Mouse (Mus musculus) thymus, postnatal 14 days (tissue): ENCODE measurements around the gene Mdga2.

Source experiments
- DNase-seq: peaks from one replicate; pipeline ENCODE4 v3.0.0; 2021

Mdga2 gene

GRCm38 (mm10) chr12:67045099-67045750, 177.1 kb downstream of the Mdga2 start:
- DNase-seq = no peak

- DNase-seq = no peak
Measured at GRCm38 (mm10) chr12:67041865-67042264, 180.5 kb downstream of the Mdga2 start.

GRCm38 (mm10) chr12:67035509-67036261, 186.7 kb downstream of the Mdga2 start:
- DNase-seq = no peak

GRCm38 (mm10) chr12:67017192-67017591, 205.2 kb downstream of the Mdga2 start:
- no peak for DNase-seq

- DNase-seq = no peak
Measured at GRCm38 (mm10) chr12:67011368-67011767, 211.0 kb downstream of the Mdga2 start.

- no peak for DNase-seq
Measured at GRCm38 (mm10) chr12:67010318-67010717, 212.0 kb downstream of the Mdga2 start.

GRCm38 (mm10) chr12:67009191-67009590, 213.2 kb downstream of the Mdga2 start:
- no peak for DNase-seq

- DNase-seq = no peak
Measured at GRCm38 (mm10) chr12:66954129-66954528, 268.2 kb downstream of the Mdga2 start.

GRCm38 (mm10) chr12:66915741-66916140, 306.6 kb downstream of the Mdga2 start:
- DNase-seq = no peak

GRCm38 (mm10) chr12:66899366-66899765, 323.0 kb downstream of the Mdga2 start:
- no peak for DNase-seq

GRCm38 (mm10) chr12:66896790-66897189, 325.6 kb downstream of the Mdga2 start:
- no peak for DNase-seq

GRCm38 (mm10) chr12:66890296-66890695, 332.1 kb downstream of the Mdga2 start:
- no peak for DNase-seq

GRCm38 (mm10) chr12:66889276-66889675, 333.1 kb downstream of the Mdga2 start:
- DNase-seq = no peak

GRCm38 (mm10) chr12:66888636-66889035, 333.7 kb downstream of the Mdga2 start:
- no peak for DNase-seq

GRCm38 (mm10) chr12:66866199-66866598, 356.1 kb downstream of the Mdga2 start:
- no peak for DNase-seq

GRCm38 (mm10) chr12:66853167-66853566, 369.2 kb downstream of the Mdga2 start:
- DNase-seq = no peak

- no peak for DNase-seq
Measured at GRCm38 (mm10) chr12:66840336-66840735, 382.0 kb downstream of the Mdga2 start.

GRCm38 (mm10) chr12:66755653-66756052, 466.7 kb downstream of the Mdga2 start:
- no peak for DNase-seq

GRCm38 (mm10) chr12:66734536-66734935, 487.8 kb downstream of the Mdga2 start:
- DNase-seq = no peak

GRCm38 (mm10) chr12:66724474-66724873, 497.9 kb downstream of the Mdga2 start:
- DNase-seq = no peak

- no peak for DNase-seq
Measured at GRCm38 (mm10) chr12:66708334-66708733, 514.0 kb downstream of the Mdga2 start.

- DNase-seq = no peak
Measured at GRCm38 (mm10) chr12:66707431-66707830, 514.9 kb downstream of the Mdga2 start.

- DNase-seq = no peak
Measured at GRCm38 (mm10) chr12:66705015-66705414, 517.3 kb downstream of the Mdga2 start.

- no peak for DNase-seq
Measured at GRCm38 (mm10) chr12:66702781-66703180, 519.6 kb downstream of the Mdga2 start.

GRCm38 (mm10) chr12:66679558-66679957, 542.8 kb downstream of the Mdga2 start:
- DNase-seq = no peak
